Mouse (Mus musculus): ENCODE results near the gene Fdxacb1. TPM values are rescaled to one million over a fixed set of nuclear protein-coding genes. Genes with fewer than 3 reads are reported as not detected.

Gene Fdxacb1
- polyA plus RNA-seq, 1 experiment from 2014 or later: 9.0 TPM

- Histone ChIP-seq H3K4me3 (ENCODE audit: control insufficient read depth in 1 of 2, insufficient read depth in 1 of 2, low read depth in 1 of 2, low read length in 2 of 2) (no peak overlapping the region), H3K9ac (ENCODE audit: low read length) (peak overlapping the region; percentile 17; the same call in 1 of the 2 replicates)
- WGBS: 28% methylated on average over 8 of the region's 8 CpGs
Observed at GRCm38 (mm10) chr9:50725921-50726590, 42.0 kb upstream of the Fdxacb1 start.

GRCm38 (mm10) chr9:50727171-50727924 is 40.7 kb upstream of the Fdxacb1 start:
- Histone ChIP-seq H3K27me3 (ENCODE audit: control insufficient read depth, insufficient read depth, low read length) (no peaks in the 10 kb centered on the region), H3K4me1 (ENCODE audit: control insufficient read depth in 2 of 2, insufficient read depth in 2 of 2, low read length in 2 of 2) (peaks cover 27 to 50% of the 10 kb centered on the region in 2 experiments), H3K4me3 (ENCODE audit: control insufficient read depth in 1 of 2, insufficient read depth in 1 of 2, low read depth in 1 of 2, low read length in 2 of 2) (peak overlapping the region; percentile 59 to 74), H3K9me3 (ENCODE audit: control insufficient read depth, low read length) (no peaks in the 10 kb centered on the region), H3K9ac (ENCODE audit: low read length) (peak overlapping the region; percentile 81), H3K4me2 (ENCODE audit: low read length) (peak overlapping the region; percentile 91), H3K36me3 (ENCODE audit: control insufficient read depth, insufficient read depth, low read length) (no peaks in the 10 kb centered on the region), H3K27ac (replicated peaks in 1 of 2; ENCODE audit: control insufficient read depth in 1 of 2, insufficient read depth in 1 of 2, low read depth in 2 of 2, low read length in 2 of 2) (peak overlapping the region; percentile 43 to 71)
- WGBS: 5% methylated on average over 30 of the region's 30 CpGs
- no peak; the same call in 1 of the 2 replicates for ATAC-seq (ENCODE audit: insufficient number of reproducible peaks, insufficient read depth, low FRiP score, low read depth)

More at GRCm38 (mm10) chr9:50725921-50726590, 42.0 kb upstream of the Fdxacb1 start:
- Histone ChIP-seq H3K4me2 (ENCODE audit: low read length) (peak overlapping the region; percentile 91), H3K27ac (replicated peaks in 1 of 2; ENCODE audit: control insufficient read depth in 1 of 2, insufficient read depth in 1 of 2, low read depth in 2 of 2, low read length in 2 of 2) (peak overlapping the region; percentile 43 to 71), H3K9me3 (ENCODE audit: control insufficient read depth, low read length) (no peaks in the 10 kb centered on the region), H3K4me1 (ENCODE audit: control insufficient read depth in 2 of 2, insufficient read depth in 2 of 2, low read length in 2 of 2) (peaks cover 31 to 56% of the 10 kb centered on the region in 2 experiments), H3K36me3 (ENCODE audit: control insufficient read depth, insufficient read depth, low read length) (no peaks in the 10 kb centered on the region), H3K27me3 (ENCODE audit: control insufficient read depth, insufficient read depth, low read length) (no peaks in the 10 kb centered on the region)
- no peak for ATAC-seq (ENCODE audit: insufficient number of reproducible peaks, insufficient read depth, low FRiP score, low read depth)

DNA sequence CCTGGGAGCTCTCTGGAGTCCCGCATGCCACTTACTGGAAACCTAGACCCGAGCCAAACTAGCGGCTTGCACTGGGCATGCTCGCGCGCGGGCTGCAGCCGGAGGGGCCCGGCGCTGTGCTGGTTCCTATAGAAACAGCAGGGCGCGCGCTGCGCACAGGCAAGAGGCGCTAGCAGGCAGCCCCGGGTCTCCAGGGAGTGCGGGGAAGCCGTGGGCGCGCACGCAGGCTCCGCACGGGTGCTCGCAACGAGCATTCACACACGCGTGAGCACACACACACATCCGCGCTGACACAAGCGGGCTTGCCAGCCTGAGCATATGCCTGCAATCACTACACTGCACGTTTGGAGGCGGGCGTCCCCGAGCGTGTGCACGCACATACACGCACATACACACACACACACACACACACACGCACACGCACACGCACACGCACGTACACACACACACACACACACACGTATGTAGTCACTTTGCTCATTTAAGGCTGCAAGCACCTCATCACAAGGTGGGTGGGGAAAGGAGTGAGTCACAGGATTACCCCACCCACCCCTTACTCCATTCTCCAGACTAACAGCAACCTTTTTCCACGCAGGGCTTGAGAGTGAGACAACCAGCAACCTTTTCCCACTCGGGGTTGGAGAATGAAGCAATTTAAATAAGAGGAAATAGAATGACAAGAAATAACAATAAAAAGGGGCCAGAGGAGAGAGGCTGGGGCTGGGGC is 39.9 kb upstream of the Fdxacb1 start:
- no peaks in the 10 kb centered on the region for H3K27me3 ChIP-seq (ENCODE audit: control insufficient read depth, insufficient read depth, low read length)
- H3K9ac ChIP-seq (ENCODE audit: low read length): peak overlapping the region; percentile 81
- H3K4me2 ChIP-seq (ENCODE audit: low read length): peak overlapping the region; percentile 91
- no peaks in the 10 kb centered on the region for H3K9me3 ChIP-seq (ENCODE audit: control insufficient read depth, low read length)
- H3K4me1 ChIP-seq (ENCODE audit: control insufficient read depth in 2 of 2, insufficient read depth in 2 of 2, low read length in 2 of 2): peaks cover 23 to 43% of the 10 kb centered on the region in 2 experiments
- H3K36me3 ChIP-seq (ENCODE audit: control insufficient read depth, insufficient read depth, low read length): no peaks in the 10 kb centered on the region
- WGBS: under 1% methylated on average over 43 of the region's 45 CpGs
- H3K27ac ChIP-seq (replicated peaks in 1 of 2; ENCODE audit: control insufficient read depth in 1 of 2, insufficient read depth in 1 of 2, low read depth in 2 of 2, low read length in 2 of 2): peak overlapping the region; percentile 26 to 43
- peak; percentile 86 for ATAC-seq (ENCODE audit: insufficient number of reproducible peaks, insufficient read depth, low FRiP score, low read depth)
- peak overlapping the region; percentile 59 to 74 for H3K4me3 ChIP-seq (ENCODE audit: control insufficient read depth in 1 of 2, insufficient read depth in 1 of 2, low read depth in 1 of 2, low read length in 2 of 2)

GRCm38 (mm10) chr9:50729600-50729999 is 38.4 kb upstream of the Fdxacb1 start:
- Histone ChIP-seq H3K36me3 (ENCODE audit: control insufficient read depth, insufficient read depth, low read length) (no peaks in the 10 kb centered on the region), H3K27me3 (ENCODE audit: control insufficient read depth, insufficient read depth, low read length) (no peaks in the 10 kb centered on the region), H3K4me3 (ENCODE audit: control insufficient read depth in 1 of 2, insufficient read depth in 1 of 2, low read depth in 1 of 2, low read length in 2 of 2) (no peak overlapping the region), H3K4me1 (ENCODE audit: control insufficient read depth in 2 of 2, insufficient read depth in 2 of 2, low read length in 2 of 2) (peaks cover 18 to 33% of the 10 kb centered on the region in 2 experiments), H3K9ac (ENCODE audit: low read length) (no peak overlapping the region), H3K27ac (replicated peaks in 1 of 2; ENCODE audit: control insufficient read depth in 1 of 2, insufficient read depth in 1 of 2, low read depth in 2 of 2, low read length in 2 of 2) (no peak overlapping the region), H3K4me2 (ENCODE audit: low read length) (no peak overlapping the region), H3K9me3 (ENCODE audit: control insufficient read depth, low read length) (no peaks in the 10 kb centered on the region)
- 47% methylated on average over 4 of the region's 4 CpGs for WGBS
- ATAC-seq (ENCODE audit: insufficient number of reproducible peaks, insufficient read depth, low FRiP score, low read depth): no peak

DNA sequence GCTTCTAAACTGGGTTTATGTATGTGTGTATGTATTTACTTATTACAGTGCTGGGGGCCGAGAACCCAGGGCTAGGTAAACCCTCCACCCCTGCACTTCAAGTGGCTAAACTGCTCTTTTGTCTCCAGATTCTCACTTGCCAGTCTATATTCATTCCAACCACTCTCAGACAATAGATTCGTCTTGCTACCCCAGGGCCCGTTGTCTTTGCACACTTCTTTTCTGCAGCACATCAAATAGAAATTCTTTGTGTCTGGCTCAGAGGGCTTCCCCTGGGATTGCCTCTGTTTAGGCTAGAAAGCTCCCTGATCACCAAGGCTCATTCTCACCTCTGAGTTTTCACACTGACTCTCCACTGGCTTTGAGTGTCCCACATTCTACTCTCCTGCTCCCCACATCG is 35.5 kb upstream of the Fdxacb1 start:
- 28% methylated on average over 4 of the region's 4 CpGs for WGBS
- peaks cover 0 to 6% of the 10 kb centered on the region in 2 experiments; a peak in 1 of 4 replicates for H3K4me1 ChIP-seq (ENCODE audit: control insufficient read depth in 2 of 2, insufficient read depth in 2 of 2, low read length in 2 of 2)
- no peak overlapping the region for H3K27ac ChIP-seq (replicated peaks in 1 of 2; ENCODE audit: control insufficient read depth in 1 of 2, insufficient read depth in 1 of 2, low read depth in 2 of 2, low read length in 2 of 2)
- no peaks in the 10 kb centered on the region for H3K27me3 ChIP-seq (ENCODE audit: control insufficient read depth, insufficient read depth, low read length)
- H3K4me3 ChIP-seq (ENCODE audit: control insufficient read depth in 1 of 2, insufficient read depth in 1 of 2, low read depth in 1 of 2, low read length in 2 of 2): no peak overlapping the region
- no peak for ATAC-seq (ENCODE audit: insufficient number of reproducible peaks, insufficient read depth, low FRiP score, low read depth)
- no peak overlapping the region for H3K9ac ChIP-seq (ENCODE audit: low read length)
- H3K4me2 ChIP-seq (ENCODE audit: low read length): no peak overlapping the region
- no peaks in the 10 kb centered on the region for H3K9me3 ChIP-seq (ENCODE audit: control insufficient read depth, low read length)
- no peaks in the 10 kb centered on the region for H3K36me3 ChIP-seq (ENCODE audit: control insufficient read depth, insufficient read depth, low read length)

- no peak overlapping the region for H3K27ac ChIP-seq (replicated peaks in 1 of 2; ENCODE audit: control insufficient read depth in 1 of 2, insufficient read depth in 1 of 2, low read depth in 2 of 2, low read length in 2 of 2)
- no peak overlapping the region for H3K4me3 ChIP-seq (ENCODE audit: control insufficient read depth in 1 of 2, insufficient read depth in 1 of 2, low read depth in 1 of 2, low read length in 2 of 2)
- 5% methylated on average over 9 of the region's 9 CpGs for WGBS
- ATAC-seq (ENCODE audit: insufficient number of reproducible peaks, insufficient read depth, low FRiP score, low read depth): no peak
- H3K4me2 ChIP-seq (ENCODE audit: low read length): 0 out of 2 replicates have a peak overlapping the region, but pooled peaks have one; percentile 22
- no peak overlapping the region for H3K9ac ChIP-seq (ENCODE audit: low read length)
- no peaks in the 10 kb centered on the region for H3K27me3 ChIP-seq (ENCODE audit: control insufficient read depth, insufficient read depth, low read length)
- no peaks in the 10 kb centered on the region for H3K36me3 ChIP-seq (ENCODE audit: control insufficient read depth, insufficient read depth, low read length)
- peaks cover 0 to 11% of the 10 kb centered on the region in 2 experiments; a peak in 2 of 4 replicates for H3K4me1 ChIP-seq (ENCODE audit: control insufficient read depth in 2 of 2, insufficient read depth in 2 of 2, low read length in 2 of 2)
- no peaks in the 10 kb centered on the region for H3K9me3 ChIP-seq (ENCODE audit: control insufficient read depth, low read length)
Observed at GRCm38 (mm10) chr9:50734989-50735388, 33.0 kb upstream of the Fdxacb1 start.
